Mouse (Mus musculus) heart, postnatal 4 days (tissue): Measurements from ENCODE around the gene Treml4. TPM values are rescaled to one million over a fixed set of nuclear protein-coding genes. Genes with fewer than 3 reads are reported as not detected.

Experiments
- DNase-seq: peaks from one replicate; pipeline ENCODE4 v3.0.0; 2021
- total RNA-seq, 2 experiments: library from RNA; stranded (reverse); gene quantifications; 2 replicates each; pipeline ENCODE4 v1.2.3; 2021

The Treml4 gene
- total RNA-seq = under 1 TPM; 0.41 to 0.45 TPM

DNA sequence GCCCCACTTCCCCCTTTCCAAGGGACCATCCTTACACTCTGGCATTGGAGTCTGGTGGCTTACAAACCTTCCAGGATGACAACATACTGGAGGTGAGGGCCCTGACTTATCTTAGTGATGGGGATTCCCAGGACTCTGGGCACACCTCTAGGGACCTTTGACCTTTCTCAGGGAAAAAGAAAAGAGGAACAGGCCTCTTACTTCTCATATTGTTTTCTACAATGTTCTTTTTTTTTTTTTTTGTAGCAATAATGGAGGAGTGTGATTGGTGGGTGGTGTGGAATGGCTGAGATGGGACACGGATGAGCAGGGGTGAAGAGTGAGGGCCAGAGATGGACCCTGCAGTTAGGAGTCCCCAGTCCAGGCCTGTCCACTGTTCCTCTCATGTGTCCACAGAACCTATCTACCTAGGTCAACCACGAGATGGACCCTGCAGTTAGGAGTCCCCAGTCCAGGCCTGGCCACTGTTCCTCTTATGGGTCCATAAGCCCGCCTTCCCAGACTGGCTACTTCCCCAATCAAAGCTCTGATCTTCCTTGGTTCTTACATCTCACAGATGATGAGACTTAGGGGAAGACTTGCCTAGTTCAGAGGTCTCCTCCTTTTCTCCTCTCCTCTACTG is at the start of gene Treml4:
Treml4 (plus strand) TSS at position 555 of the 622 bp plus-strand sequence.
- DNase-seq = no peak

DNA sequence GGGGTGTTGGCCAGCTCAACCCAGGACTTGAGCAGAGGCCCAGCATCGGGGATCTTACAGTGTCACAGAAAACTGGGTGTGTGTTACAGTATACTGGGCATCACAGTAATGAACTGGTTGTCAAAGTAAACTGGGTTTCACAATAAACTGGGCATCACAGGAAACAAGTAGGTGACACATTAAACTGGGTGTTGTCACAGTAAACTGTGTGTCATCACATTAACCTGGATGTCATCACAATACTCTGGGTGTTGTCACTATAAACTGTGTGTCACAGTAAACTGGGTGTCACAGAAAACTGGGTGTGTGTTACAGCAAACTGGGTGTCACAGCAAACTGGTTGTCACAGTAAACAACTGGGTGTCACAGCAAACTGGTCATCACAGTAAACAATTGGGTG is 48.7 kb upstream of the Treml4 start:
- DNase-seq = no peak

DNA sequence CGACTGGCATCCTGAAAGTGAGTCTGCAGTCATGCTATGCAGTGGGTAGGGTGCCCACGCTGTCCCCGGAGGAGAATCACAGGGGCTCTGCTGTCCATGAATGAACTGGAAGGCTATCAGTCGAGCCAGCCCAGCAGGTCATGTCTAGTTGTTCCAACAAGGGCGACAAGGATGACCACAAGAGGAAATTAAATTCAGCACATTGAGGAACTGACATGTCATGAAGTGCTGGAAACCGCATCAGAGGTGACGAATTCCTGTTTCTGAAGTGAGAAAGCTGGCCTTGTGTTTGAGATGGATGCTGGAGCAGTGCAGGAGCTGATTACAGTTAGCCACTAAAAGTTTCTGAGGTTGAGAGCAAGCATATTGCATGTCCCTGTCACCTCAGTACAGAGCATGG is 33.4 kb upstream of the Treml4 start:
- no peak for DNase-seq

DNA sequence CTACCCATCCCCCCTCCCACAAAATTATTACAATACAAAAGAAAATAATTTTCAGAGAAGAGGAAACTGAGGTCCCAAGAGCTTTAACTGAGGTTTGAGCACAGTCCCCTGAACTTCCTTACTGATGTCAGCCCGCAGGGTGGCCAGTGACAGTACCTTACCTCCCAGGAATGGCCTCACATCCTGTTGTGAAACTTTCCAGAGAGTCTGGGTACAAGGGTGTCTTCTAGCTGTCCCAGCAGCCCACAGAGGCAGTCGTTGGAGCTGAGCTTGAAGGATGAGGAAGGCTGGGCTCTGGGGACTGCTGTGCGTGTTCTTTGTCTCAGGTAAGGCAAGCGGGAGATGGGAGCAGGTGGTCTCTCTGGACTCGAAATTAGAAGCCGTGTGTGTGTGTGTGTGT is 31.6 kb upstream of the Treml4 start, which contains the start of gene Trem1:
Trem1 (plus strand) TSS at position 251 of the 400 bp plus-strand sequence.
- DNase-seq = no peak

DNA sequence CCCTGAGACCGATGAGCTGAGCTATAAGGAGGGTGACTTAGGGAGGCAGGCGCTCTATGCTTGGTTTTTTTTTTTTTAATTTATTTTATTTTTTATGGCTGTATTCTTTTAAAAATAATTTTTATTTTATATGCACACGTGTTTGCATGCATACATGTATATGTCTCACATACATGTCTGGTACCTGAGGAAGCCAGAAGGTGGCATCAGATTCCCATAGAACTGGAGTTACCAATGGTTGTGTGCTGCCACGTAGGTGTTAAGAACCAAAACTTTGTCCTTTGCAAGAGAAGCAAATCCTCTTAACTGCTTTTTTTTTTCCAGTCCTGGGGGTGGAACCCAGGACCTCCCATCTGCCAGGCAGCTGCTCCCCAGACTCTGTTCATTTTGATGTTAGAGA is 30.3 kb upstream of the Treml4 start:
- no peak for DNase-seq

DNA sequence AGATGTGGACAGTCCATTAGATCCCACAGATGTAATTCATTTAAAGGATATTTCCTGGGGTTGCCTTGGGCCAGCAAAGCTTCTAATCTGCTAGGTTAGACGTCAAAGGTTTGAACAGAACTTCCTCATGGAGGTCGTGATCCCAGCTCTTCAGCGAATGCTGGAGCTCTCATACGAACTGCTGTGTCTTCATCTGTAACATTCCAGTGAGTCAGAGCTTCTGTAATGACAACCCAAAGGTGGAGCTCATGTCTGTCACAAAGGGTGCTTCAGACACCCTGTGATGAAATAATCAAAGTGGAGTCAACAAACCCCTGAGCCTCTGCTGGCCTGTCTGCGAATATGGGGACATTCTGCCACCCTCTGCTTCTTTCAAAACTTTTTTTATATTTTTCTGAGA is 29.5 kb upstream of the Treml4 start:
- no peak for DNase-seq

DNA sequence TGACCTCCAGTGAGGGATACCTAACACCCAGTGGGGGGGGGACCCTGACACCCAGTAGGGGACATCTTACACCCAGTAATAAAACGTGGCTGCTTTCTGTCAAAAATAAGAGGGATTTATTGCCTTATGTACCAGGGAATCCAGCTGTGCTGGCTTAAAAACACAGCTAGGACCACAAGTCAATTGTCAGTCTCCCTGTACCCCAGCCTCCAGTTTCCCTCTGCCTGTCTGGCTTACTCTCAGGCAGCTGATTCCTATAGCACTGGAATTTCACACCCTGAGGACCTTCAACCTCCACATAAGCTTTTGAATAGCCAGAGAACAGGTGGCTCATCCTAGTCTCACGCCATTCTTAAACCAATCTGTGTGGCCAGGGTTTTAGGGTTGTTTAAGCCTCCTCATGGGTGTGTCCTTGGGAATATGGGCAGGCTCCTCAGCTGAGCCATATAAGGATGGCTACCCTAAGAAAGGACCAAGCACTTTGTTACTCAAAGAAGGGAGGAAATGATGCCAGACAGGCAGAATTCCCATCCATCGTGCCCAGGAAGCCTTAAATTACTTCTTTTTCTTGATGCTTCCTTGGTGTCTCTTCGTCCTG is 28.2 kb upstream of the Treml4 start:
- DNase-seq = no peak

DNA sequence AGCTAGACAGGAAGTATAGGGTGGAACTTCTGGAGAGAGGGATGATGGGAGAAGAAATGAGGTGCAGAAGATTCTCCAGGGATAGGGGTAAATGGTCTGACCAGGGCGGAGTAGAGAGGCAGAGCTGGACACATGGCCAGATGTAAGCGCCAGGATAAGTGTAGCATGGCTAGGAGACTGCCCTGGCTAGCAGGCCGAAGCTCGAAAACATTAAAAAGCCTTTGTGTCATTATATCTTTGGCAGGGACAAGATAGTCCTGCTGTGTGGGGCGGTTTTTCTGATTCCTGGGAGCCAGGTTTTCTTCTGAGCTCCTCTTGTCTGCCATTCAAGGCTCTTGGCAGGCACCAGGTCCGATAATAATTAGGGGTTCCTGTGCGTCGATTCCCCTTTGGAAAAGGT is 26.5 kb upstream of the Treml4 start:
- DNase-seq = no peak

DNA sequence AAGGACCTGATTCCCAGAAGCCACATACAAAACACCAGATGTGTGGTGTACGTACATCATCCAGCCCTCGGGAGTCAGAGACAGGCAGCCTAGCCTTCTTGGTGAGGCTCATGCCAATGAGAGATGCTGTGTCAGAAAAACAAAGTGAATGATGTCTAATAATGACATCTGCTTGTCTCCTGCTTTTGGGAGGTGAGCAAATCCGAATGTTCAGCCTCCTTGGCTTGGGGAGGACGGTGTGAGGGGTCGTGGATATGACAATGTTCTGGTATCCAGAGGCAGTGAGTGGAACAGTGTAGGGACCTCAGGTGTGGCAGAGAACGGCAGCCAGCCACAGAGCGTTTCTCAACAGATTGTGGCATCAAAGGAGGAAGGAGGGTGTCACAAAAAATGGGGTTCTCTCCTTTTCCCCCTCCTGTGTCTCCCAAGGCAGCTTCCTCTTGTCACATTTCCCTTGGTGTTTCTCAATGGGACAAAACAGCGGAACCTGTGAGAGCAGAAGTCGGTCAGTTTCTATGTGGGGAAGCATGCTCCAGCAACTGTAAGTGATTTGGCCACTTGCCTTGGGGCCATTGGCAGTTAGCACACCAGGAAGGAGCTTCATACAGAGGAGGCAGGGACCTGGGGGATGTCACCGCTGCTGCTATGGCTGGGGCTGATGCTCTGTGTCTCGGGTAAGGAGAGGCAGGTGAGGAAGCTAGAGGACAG is 16.7 kb upstream of the Treml4 start, which contains the start of gene Trem3:
Trem3 (plus strand) TSS at position 557 of the 708 bp plus-strand sequence.
- no peak for DNase-seq

DNA sequence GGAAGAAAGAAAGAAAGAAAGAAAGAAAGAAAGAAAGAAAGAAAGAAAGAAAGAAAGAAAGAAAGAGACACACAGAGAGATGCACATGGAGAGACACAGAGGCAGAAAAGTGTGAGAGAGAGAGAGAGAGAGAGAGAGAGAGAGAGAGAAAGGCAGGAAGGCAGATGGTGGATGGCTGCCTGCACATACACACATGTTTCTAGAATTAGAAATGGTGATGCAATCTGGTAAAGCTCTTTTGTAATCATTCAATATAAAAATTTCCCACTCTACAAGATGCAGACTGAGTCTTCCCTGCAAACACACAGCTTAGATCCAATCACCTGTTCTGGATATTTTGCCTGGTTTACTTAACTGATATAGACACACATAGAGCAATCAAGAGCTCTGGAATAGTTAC is 15.1 kb upstream of the Treml4 start:
- no peak for DNase-seq

DNA sequence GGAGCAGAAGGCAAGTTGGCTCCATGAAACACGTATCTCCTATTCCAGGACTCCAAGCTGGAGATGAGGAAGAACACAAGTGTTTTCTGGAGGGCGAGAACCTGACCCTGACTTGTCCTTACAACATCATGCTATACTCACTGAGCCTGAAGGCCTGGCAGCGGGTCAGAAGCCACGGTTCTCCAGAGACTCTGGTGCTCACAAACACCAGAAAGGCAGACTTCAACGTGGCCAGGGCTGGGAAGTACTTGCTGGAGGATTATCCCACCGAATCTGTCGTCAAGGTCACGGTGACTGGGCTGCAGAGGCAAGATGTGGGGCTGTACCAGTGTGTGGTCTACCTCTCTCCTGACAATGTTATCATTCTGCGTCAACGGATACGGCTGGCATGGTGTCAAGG is 14.6 kb upstream of the Treml4 start:
- DNase-seq = no peak

DNA sequence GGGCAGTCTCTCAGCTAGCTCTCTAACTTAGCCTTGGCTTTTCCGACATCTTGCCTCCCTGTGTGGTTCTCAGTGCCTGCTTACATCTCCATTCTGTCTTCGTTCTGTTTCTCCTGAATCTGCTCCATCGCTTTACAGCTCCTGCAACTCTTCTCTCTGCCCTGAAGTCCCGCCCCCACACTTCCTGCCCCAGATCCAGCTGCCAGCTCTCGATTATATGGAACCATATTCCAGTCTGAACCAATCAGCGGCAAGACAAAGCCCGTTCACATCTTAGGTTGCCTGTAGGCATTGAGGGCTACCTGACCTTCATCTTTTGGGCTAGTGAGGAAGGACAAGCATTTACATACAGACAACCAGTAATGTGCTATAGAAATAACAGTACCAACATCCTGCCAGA is 13.5 kb upstream of the Treml4 start:
- DNase-seq = no peak

DNA sequence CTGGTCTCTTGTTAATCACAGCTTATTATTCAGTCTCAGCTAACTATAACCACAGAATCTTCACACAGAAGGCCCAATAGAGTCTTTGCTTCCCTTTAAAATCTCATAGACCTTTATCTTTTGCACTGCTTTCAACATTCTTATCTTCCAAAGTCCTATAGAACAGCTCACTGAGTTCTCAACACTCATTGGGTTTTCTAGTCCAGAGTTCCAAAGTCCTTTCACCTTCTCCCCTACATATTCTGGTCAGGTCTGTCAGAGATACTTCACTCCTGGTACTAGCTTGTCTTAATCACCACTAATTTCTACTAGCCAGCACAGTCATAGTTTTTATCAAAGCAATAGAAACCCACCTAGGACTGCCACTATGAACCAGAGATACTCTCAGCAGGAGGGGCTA is 7.5 kb upstream of the Treml4 start:
- DNase-seq = no peak

DNA sequence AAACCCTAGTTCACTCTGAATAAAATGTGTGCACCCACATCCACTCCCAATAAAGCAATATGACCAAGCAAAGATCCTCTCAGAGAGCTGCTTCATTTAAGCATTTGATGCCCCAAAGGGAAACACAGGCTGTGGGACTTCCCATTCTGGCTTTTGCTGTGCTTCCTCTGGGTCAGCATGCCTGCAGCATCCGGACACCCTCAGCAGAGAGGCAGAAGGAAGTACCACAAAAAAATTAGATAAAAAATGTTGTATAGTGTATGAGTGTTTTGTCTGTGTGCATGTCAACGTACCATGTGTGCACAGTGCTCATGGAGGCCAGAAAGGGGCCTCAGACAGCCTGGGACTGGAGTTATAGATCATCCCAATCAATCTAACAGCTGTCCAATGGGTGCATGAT is 2.2 kb upstream of the Treml4 start:
- DNase-seq = no peak

DNA sequence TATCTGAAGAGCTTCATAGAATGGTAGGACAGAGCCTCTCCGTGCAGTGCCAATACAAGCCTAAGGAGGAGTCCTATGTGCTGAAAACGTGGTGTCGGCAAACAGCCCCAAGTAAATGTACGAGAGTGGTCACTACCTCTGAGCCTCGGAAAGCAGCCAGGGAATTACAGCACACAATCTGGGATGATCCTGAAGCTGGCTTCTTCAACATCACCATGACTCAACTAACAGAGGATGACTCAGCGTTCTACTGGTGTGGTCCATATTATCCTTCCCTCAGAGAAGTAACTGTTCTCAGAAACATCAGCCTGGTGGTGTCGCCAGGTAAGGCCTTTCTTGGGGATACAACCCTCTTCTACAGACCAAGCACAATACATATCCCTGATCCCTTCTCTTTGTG is 567 bp downstream of the Treml4 start:
- DNase-seq = no peak

DNA sequence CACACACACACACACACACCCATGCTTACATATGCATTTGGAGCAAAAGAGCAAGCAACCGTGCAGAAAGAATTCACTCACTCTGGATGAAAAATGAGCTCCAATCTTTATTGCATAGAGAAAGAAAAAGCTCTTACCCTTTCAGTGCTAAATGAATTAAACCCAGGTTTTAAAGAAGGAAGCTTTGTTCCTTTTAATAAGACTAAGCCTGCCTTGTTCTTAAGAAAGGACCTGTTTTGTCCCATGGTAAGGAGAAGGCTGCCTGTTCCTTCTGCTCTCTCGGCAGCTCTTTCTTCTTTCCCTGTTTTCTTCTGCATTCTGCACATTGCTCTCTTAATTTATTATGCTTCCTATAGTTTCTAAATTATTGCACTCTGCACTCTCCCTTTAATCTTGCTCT is 2.0 kb downstream of the Treml4 start:
- no peak for DNase-seq

DNA sequence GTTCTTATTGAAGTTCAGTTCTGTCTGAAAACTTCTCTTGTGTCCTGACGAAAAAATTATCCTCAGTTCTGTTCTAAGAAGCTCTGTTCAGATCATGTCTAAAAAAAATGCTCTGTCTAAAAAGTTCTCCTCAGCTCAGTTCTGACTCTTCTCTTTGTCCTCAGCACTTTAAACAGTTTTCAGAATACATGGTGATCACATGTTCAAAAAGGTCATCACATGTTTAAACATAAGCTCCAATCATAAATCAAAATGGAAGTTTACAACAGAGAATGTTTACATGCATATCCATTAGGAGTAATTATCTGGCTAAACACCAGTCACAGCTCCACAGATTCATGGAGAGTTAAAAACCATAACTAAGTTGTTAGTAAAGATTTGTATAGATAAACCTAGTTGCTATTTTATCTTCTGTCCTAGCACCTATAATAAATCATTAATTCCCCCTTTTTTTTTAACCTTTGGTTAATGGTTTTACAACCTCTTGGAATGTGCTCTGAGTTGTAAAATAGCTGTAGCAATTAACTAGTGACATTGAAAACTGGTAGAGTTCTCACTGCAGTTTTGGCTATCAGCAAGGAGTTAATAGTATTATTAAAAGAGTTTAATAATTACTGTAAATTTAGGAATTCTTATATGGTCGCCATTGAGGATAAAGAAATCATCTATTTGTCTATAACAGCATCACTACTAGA is 2.7 kb downstream of the Treml4 start:
- DNase-seq = no peak

DNA sequence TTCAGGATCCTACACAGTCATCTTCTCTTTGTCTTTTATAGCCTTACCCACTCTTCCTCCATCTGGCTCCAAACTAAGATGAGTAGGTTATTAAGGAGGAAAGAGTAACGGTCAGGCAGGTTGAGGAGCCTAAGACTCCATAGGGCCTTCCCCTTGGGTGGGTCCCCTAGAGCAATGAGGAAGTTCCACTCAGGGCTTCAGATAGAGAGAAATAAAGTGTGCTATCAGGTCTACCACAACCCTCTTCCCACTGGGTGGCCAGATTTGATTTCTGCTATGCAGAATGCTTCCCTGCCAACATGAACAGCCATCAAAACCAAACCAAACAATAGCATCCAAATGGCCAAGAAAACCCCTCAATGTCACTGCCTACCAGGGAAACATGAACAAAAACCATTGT is 3.5 kb downstream of the Treml4 start:
- DNase-seq = no peak

DNA sequence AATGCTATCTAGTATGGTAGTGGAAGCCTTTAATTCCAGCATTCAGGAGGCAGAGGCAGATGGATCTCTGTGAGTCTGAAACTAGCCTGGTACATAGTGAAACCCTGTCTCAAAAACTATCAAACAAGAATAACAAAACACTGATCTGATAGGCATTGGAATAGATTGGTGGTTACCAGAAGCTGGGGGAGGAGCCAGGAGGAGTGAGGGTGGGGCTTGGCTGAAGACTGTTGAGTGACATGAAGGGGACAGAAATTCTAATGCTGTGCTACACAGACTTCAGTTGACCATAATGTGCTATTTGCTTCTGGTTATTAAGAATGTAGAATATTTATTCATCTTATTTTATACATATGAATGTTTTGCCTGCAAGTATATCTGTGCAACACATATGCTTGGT is 4.2 kb downstream of the Treml4 start:
- DNase-seq = no peak

DNA sequence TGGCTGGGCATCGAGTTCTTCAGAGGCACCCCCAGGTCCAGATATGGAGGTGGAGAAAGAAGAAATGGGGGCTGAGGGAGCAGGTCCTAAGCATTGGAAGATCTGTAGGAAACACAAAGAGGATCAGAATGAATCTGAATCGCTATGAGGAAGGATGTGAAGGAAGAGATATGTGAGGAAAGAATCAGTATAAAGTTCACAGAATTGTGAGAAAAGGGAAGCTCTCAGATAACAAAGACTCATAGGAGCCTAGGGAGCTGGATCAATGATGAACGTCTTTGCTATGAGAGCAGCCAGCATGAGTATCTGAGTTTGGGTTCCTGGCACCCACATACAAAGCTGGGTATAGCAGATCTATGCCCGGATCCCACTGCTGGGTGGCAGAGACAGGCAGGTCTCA is 5.7 kb downstream of the Treml4 start:
- DNase-seq = no peak

DNA sequence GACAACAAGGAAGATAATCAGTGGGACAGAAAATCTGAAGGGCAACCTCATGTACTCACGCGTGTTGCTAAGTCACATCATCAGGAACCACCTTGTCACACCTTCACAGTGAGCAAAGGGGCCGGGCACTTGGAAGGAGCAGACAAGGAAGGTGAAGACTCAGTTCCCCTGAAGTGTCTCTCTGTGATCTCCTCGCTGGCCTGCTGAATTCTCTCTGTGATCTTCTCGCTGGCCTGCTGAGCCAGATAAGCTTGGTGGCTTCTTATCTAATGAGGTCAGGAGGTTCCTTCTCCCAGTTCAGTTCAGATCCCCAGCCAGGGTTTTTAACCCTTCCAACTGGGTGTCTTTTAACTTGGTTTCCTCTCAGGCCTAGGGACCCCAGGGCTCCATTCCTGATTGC is 8.1 kb downstream of the Treml4 start:
- no peak for DNase-seq

DNA sequence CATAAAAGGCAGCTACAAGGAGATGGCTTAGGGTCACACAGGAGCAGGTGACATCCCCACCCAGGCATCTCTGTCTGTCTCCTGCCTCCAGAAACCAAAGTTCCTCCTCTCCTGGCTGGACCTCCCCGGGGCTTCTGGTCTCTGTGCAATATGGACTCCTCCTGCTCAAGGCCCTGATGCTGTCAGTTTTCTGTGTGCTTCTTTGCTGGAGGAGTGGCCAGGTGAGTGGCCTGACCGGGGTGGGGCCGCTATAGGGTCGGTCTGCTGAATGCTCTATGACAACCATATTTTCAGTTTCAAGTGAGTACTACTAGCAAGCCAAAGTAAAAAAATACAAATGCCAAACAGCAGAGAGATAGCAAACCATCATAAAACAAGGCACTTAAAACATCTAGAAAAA is 8.5 kb downstream of the Treml4 start:
- DNase-seq = no peak

DNA sequence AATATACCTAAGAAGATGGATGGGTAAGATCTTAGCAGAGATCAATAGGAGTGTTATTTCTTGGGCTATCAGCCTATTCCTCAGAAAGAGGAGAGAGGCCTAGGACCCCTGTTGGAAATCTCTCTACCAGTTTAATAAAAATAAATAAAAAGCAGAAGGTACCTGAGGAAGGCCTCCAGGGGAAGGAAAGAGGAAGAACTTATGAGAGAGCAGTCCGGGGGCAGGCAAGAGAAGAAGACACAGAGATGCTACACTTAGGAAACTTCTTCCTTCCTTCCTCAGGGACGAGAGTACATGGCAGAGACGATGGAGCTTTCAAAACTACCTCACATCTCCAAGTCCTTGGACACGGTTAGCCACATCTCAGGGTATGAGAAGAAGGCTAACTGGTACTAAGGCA is 10.0 kb downstream of the Treml4 start:
- DNase-seq = no peak
